Mouse (Mus musculus): ENCODE results near the gene Gcnt7.

DNA sequence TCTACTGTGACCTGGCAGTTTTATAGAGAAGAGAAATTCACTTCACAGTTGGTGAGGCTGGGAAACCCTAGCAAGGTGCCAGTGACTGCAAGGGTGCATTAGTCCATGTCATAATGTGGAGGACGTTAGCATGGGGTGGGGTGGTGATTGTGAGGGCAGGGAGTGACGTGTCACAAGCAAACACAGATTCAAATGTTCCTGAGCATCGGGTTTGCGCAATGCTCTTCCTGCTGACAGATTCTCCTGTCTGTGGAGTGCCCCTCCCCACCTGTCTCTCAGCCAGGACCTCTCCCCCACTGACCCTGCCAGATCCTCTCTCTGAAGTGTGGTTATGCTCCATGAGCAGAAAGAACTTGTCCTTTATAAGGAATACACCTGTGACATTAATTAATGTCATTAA lies 10.1 kb downstream of the Gcnt7 start:
- TF ChIP-seq CTCF (IDR thresholded peaks at IDR 0.05; ENCODE audit: borderline replicate concordance, insufficient read depth, low read length) (no peak), POLR2A (IDR thresholded peaks at IDR 0.05; ENCODE audit: low read depth, low read length) (no peak)

All from embryonic fibroblast, embryonic 13.5 days (primary cell).